Mouse (Mus musculus) regulatory T cell (primary cell): ENCODE data around the gene Lkaaear1.

Source experiments
- in situ Hi-C: fragments of 300-600 bp; cut with MboI, MseI; formaldehyde crosslinking; loops from one replicate; pipeline ENCODE4 v1.15.1; 2025; ENCODE audit warnings: high pct_unique_total_duplicates

The Lkaaear1 gene

DNA sequence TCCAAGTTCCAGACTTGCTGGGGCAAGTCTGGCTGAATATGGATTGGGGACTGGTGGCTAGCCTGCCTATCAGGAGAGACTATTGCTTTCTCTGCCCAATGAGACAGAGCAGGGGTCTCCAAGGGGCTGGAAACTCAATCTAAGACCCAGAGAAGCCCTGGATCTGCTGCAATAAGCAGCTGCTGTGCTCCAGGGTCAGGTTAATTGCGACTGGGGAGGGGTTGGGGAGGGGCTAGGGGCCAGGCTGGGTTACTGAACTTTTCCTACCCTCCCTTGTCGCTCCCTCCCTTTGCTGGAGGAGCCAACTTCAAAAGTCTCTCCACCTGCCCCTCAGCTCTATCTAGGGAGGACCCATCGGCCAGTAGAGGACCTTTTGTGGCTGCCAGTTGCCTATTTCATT, 41.5 kb downstream of the Lkaaear1 start, which contains the start of gene Gm29797:
Gm29797 (plus strand) TSS at position 301 of the 400 bp plus-strand sequence.
- in situ Hi-C loops, result no loop called here

DNA sequence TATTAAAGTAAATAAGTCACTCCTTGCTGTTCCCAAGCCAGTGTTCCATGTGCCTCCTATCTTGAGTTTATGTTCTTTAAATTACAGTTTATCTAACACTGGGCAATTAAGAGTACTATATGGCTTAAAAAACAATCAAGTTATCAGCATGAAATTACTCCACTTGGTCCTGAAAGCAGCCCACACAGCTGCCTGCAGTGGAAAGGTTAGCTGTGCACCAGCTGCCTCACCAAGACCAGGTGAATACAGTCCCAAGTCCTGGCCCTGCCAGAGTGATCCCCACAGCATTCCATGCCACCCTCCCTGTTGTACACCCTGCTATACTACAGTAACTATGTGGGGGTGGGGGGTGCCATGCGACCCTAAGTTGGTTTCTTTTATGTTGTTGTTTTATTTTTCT, 44.7 kb downstream of the Lkaaear1 start:
- in situ Hi-C loops, result no loop called here

DNA sequence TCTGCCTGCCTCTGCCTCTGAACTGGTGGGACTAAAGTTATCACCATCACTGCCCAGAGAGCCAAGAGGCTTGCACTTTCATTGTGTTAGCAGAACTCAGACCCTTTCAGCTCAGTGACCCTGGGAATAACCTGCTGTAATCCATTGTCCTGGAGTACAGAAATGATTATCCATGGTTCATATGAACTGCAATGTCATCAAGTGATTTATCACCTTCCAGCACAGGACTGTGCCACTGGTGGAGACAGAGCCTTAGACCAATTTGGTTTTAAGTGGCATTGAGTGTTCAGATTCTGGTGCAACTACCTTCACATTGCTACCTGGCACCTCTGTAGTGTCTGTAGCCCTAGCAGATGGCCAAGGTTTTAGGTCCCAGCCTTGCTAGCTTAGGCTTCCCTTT, 45.2 kb downstream of the Lkaaear1 start:
- in situ Hi-C loops, result no loop called here

DNA sequence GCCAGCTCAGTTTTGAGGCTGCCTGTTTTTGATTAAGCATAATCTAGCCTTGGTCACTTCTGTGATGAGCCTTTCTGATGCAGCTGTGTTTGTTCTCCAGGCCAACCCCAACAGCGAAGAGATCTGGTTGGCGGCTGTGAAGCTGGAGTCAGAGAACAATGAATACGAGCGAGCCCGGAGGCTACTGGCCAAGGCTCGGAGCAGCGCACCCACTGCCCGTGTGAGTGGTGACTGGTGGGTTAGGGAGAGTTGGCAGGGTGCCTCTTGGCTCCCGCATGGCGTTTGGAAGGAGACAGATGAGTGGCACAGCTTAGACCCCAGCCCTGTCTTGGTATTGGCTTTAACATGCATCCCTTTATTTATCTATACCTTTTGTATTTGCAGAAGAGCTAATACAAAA, 49.3 kb downstream of the Lkaaear1 start:
- in situ Hi-C loops, result loop anchor here (10.0 kb wide), 1 partner anchor 56 kb away; no protein-coding TSS in a partner anchor
